Mouse (Mus musculus) spleen, adult 2 months (tissue): Measurements from ENCODE around the gene Phf21b. TPM values are rescaled to one million over a fixed set of nuclear protein-coding genes. Genes with fewer than 3 reads are reported as not detected.

Source experiments
- DNase-seq, 2 experiments: peaks; one replicate each; pipeline versions ENCODE4 v3.0.0 to v3.0.0-alpha.2; 2012 to 2021; ENCODE audit warnings: low spot score in 2 of 2, low read depth in 1 of 2
- H3K27ac ChIP-seq: fragments of 200-500 bp; 2 replicates; pipeline ENCODE4 v1.5.1; 2012; ENCODE audit warnings: low read length, inconsistent platforms; ENCODE audit not compliant: insufficient read depth
- H3K27me3 ChIP-seq: fragments of 200-500 bp; 2 replicates; pipeline ENCODE4 v1.6.1; 2012; ENCODE audit warnings: mild to moderate bottlenecking, moderate library complexity, low read length, inconsistent platforms; ENCODE audit not compliant: control insufficient read depth, insufficient read depth
- H3K36me3 ChIP-seq: fragments of 200-500 bp; 2 replicates; pipeline ENCODE4 v1.6.1; 2012; ENCODE audit warnings: mild to moderate bottlenecking, low read length, inconsistent platforms; ENCODE audit not compliant: control insufficient read depth, insufficient read depth
- H3K4me1 ChIP-seq: fragments of 200-500 bp; 2 replicates; pipeline ENCODE4 v1.6.1; 2011; ENCODE audit warnings: inconsistent platforms; ENCODE audit not compliant: control insufficient read depth, insufficient read depth, insufficient read length
- H3K4me3 ChIP-seq: fragments of 200-500 bp; 2 replicates; pipeline ENCODE4 v1.5.1; 2011; ENCODE audit warnings: mild to moderate bottlenecking, inconsistent platforms; ENCODE audit not compliant: insufficient read depth, insufficient read length; ENCODE audit errors: extremely low read depth
- CTCF ChIP-seq: fragments of 200-500 bp; IDR thresholded peaks from 2 replicates; pipeline ENCODE4 v1.5.1; 2011; ENCODE audit warnings: mild to moderate bottlenecking, inconsistent platforms; ENCODE audit not compliant: insufficient read depth, insufficient read length, insufficient replicate concordance; ENCODE audit errors: extremely low read depth
- POLR2A ChIP-seq: fragments of 200-500 bp; IDR thresholded peaks from 2 replicates; pipeline ENCODE4 v1.6.1; 2011; ENCODE audit warnings: low read depth, low read length, inconsistent platforms
- WGBS: fragments of 180-500 bp; shearing (Covaris S2); methylation state at CpG from one replicate; pipeline ENCODE4 v1.1.7; 2018; 5-methylcytosine and 5-hydroxymethylcytosine counted together
- polyA plus RNA-seq: library from polyadenylated mRNA; depleted of rRNA; stranded (reverse); fragments of >200 nt; gene quantifications from 2 replicates; pipeline ENCODE4 v1.2.3, GENCODE M21; 2012

The Phf21b gene
- polyA plus RNA-seq, 1 experiment = 2.1 TPM

DNA sequence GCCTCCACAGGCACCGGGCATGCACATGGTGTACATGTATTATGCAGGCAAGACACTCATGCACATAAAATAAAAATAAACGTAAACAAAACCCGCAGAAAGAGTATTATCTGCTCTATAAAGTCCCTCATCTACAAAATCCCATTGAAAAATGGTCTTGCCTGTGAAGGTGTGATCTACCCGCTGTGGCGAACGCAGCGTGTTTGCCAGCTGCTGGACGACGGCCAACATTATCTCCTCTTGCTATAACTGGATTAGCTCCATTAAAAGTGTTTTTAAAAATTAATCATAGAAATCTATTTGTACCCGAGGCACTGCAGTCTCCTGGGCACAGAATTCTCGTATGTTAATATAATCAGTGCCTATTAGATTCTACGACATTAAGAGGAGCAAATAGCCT lies 32.2 kb upstream of the Phf21b start:
- Histone ChIP-seq H3K36me3 (no peaks in the 10 kb centered on the region), H3K27ac (no peak overlapping the region), H3K27me3 (no peaks in the 10 kb centered on the region), H3K4me1 (no peaks in the 10 kb centered on the region; the same call in 1 of the 2 replicates), H3K4me3 (no peak overlapping the region)
- TF ChIP-seq CTCF (no peak), POLR2A (no peak)
- WGBS = 86% methylated on average over 12 of the region's 12 CpGs
- no peak for DNase-seq

DNA sequence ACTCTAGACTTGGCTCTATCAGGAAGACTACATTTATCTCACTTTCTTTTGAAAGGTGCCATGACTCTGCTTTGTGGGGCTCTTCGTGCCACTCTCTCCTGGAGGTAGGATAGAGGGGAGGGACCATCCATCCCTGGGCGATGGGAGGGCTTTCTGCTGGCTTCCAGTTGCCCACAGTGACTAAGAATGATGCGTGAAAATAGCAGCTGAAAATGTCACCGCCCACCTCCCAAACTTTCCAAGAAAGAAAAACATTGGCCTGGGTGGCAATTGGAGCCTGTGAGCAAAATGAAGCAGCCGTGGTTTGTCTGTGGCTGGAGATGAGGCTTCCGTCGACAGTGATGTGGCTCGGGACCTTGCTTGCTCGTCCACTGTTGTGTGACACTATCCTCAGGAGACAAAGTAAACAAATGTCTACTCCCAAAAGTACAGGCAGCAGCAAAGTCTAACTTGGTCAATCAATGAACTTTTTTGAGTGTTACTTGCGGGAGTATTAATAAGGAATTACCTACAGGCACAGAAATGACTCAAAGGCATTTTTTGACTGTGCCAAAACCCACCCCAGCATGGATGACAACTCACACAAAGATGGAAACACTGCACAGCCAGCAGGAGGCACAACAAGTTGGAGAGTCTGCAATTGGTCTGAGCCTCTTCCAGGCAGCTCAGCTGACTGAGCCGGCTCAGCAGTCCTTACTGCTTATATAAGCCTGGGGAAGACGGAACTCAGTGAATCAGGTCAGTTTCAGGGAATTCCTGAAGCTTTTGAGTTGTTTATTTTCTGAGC lies 21.4 kb upstream of the Phf21b start:
- WGBS = 83% methylated on average over 12 of the region's 12 CpGs
- no peak overlapping the region for H3K27ac ChIP-seq
- H3K36me3 ChIP-seq = no peaks in the 10 kb centered on the region
- no peak for DNase-seq
- H3K4me1 ChIP-seq = no peaks in the 10 kb centered on the region
- no peak for TF ChIP-seq CTCF
- TF ChIP-seq POLR2A = no peak
- H3K4me3 ChIP-seq = no peak overlapping the region
- no peaks in the 10 kb centered on the region for H3K27me3 ChIP-seq

DNA sequence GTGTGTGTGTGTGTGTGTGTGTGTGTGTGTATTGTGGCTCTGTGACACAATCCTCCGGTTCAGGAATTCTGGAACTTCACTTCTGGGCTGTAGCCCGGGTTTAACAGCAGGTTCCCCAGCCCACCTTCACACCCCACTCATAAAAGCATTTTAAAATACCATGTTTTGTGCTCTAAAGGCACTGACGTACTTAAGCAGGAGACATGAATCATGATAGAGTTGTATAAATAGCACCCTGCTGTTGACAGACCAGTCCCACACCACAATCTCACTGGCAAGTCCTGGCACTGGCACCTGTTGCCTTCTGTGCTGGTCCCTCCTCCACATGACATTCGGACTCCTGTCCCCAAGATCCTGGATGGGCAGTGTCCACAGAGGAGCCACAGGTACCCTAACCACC lies 18.0 kb upstream of the Phf21b start:
- TF ChIP-seq CTCF = no peak
- no peak for TF ChIP-seq POLR2A
- H3K27ac ChIP-seq = no peak overlapping the region
- no peak for DNase-seq
- H3K27me3 ChIP-seq = no peaks in the 10 kb centered on the region
- no peak overlapping the region for H3K4me3 ChIP-seq
- H3K4me1 ChIP-seq = no peaks in the 10 kb centered on the region
- WGBS = 80% methylated on average over 4 of the region's 4 CpGs
- no peaks in the 10 kb centered on the region for H3K36me3 ChIP-seq

DNA sequence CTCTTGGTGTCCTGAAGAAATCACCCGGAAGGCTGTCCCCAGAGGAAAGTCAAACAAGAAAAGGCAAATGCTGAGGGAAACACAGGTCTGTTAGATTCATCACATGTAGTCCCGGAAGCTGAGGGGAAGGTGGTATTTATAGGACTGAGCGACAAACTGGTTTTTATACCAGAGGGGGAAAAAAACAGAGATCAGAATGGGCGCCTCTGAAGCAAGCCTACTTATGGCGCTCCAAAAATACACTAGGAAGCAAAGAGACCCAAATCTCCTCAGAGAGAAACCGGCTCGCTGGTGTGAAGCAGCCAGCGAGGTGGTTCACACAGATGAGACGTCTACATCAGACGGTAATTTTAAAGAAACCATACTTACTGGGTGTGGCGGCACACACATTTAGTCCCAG lies 17.2 kb upstream of the Phf21b start:
- no peak overlapping the region for H3K4me3 ChIP-seq
- no peak overlapping the region for H3K27ac ChIP-seq
- no peaks in the 10 kb centered on the region for H3K4me1 ChIP-seq
- TF ChIP-seq CTCF = no peak
- no peak for TF ChIP-seq POLR2A
- 90% methylated on average over 11 of the region's 11 CpGs for WGBS
- H3K27me3 ChIP-seq = no peaks in the 10 kb centered on the region
- no peak for DNase-seq
- no peaks in the 10 kb centered on the region for H3K36me3 ChIP-seq

DNA sequence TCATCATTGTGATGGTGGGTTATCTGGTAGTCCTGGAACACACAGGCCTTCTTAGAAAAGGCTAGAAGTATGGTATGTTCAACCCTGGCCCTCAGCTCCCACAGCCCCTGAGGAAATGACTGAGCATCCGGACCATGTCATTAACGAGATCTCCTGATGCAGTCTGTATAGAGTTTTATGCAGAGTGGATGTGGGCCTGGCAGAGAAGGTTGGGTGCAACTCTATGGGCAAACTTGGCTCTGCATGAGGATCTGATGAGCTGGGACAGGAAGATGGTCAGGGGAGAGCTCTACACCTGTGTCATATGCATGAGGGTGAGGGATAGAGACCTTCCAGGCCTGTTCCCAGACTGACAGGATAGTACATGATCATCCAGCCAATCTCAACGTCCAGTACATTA lies 16.0 kb upstream of the Phf21b start:
- H3K27ac ChIP-seq = no peak overlapping the region
- no peaks in the 10 kb centered on the region for H3K4me1 ChIP-seq
- H3K36me3 ChIP-seq = no peaks in the 10 kb centered on the region
- H3K27me3 ChIP-seq = no peaks in the 10 kb centered on the region
- WGBS = 72% methylated on average over 3 of the region's 3 CpGs
- DNase-seq = no peak
- TF ChIP-seq POLR2A (no peak), CTCF (no peak)
- H3K4me3 ChIP-seq = no peak overlapping the region

DNA sequence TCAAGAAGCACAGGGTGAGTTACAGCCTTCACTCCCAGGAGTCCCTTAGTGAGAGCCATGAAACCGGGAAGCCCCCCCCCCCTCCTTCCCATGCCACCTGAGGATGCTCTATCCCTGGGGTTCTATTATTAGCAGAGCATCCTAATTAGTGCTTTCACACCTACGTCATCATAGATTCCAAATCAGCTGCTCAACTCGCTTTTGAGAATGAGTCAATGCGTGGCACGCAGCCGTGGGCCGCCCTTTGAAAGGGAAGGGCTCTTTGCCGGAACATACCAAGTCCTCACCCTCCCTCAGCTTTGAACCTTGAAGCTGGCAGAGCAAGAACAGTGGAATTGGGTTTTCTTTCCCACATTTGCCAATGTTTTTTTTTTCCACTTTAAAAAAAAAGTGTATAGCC lies 6.1 kb upstream of the Phf21b start:
- DNase-seq = no peak
- Histone ChIP-seq H3K4me1 (no peaks in the 10 kb centered on the region), H3K4me3 (no peak overlapping the region), H3K27ac (no peak overlapping the region), H3K27me3 (no peaks in the 10 kb centered on the region), H3K36me3 (no peaks in the 10 kb centered on the region)
- TF ChIP-seq CTCF (no peak), POLR2A (no peak)
- WGBS = 92% methylated on average over 8 of the region's 8 CpGs

DNA sequence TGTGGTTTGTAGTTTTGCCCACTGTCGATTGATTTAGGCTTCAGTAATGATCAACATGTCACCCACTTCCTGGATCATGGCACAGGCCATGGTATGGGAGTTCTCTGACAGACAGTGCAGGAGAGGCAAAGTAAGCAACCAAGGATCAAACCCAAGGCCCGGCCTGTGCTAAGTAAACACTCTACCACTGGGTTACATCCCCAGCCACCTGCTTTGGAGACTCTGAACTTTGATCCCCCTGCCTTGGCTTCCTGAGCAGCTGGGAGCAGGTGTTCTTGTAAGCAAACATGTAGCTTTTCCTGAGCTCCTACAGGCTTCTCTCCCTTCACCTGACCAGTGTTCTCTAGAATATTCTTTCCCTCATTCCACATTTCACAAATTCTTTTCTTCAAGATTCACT lies 1.8 kb upstream of the Phf21b start:
- peaks cover 24% of the 10 kb centered on the region for H3K27me3 ChIP-seq
- H3K36me3 ChIP-seq = no peaks in the 10 kb centered on the region
- DNase-seq = no peak
- WGBS = 85% methylated on average over 2 of the region's 2 CpGs
- peaks cover 15% of the 10 kb centered on the region for H3K4me1 ChIP-seq
- no peak overlapping the region for H3K27ac ChIP-seq
- no peak overlapping the region for H3K4me3 ChIP-seq
- TF ChIP-seq CTCF (no peak), POLR2A (no peak)
